Mouse (Mus musculus) cortical plate, adult 2 months (tissue): ENCODE data around the gene Ninj1.

Experiments used
- CTCF ChIP-seq: fragments of 200-500 bp; IDR thresholded peaks from 2 replicates; pipeline ENCODE4 v1.5.1; 2011; ENCODE audit warnings: mild to moderate bottlenecking, control low read depth, low read length; ENCODE audit not compliant: insufficient read depth; ENCODE audit errors: extremely low read depth
- POLR2A ChIP-seq: fragments of 200-500 bp; IDR thresholded peaks from 2 replicates; pipeline ENCODE4 v1.6.1; 2011; ENCODE audit warnings: mild to moderate bottlenecking, low read length, control low read depth; ENCODE audit not compliant: insufficient read depth; ENCODE audit errors: extremely low read depth

GRCm38 (mm10) chr13:49156645-49157044 lies 30.6 kb upstream of the Ninj1 start:
- TF ChIP-seq CTCF, result no peak
- no peak for TF ChIP-seq POLR2A
